Mouse (Mus musculus) spleen, adult 2 months (tissue): ENCODE measurements around the gene Dynlt1f. TPM values are rescaled to one million over a fixed set of nuclear protein-coding genes. Genes with fewer than 3 reads are reported as not detected.
"Not testable (repeated sequence)": the region's sequence is repeated elsewhere in the genome, so short reads cannot be mapped to it uniquely, and the experiment has no call there.

Source experiments
- DNase-seq, 2 experiments: peaks; one replicate each; pipeline versions ENCODE4 v3.0.0 to v3.0.0-alpha.2; 2012 to 2021; ENCODE audit warnings: low spot score in 2 of 2, low read depth in 1 of 2
- H3K27ac ChIP-seq: fragments of 200-500 bp; 2 replicates; pipeline ENCODE4 v1.5.1; 2012; ENCODE audit warnings: low read length, inconsistent platforms; ENCODE audit not compliant: insufficient read depth
- H3K27me3 ChIP-seq: fragments of 200-500 bp; 2 replicates; pipeline ENCODE4 v1.6.1; 2012; ENCODE audit warnings: mild to moderate bottlenecking, moderate library complexity, low read length, inconsistent platforms; ENCODE audit not compliant: control insufficient read depth, insufficient read depth
- H3K36me3 ChIP-seq: fragments of 200-500 bp; 2 replicates; pipeline ENCODE4 v1.6.1; 2012; ENCODE audit warnings: mild to moderate bottlenecking, low read length, inconsistent platforms; ENCODE audit not compliant: control insufficient read depth, insufficient read depth
- H3K4me1 ChIP-seq: fragments of 200-500 bp; 2 replicates; pipeline ENCODE4 v1.6.1; 2011; ENCODE audit warnings: inconsistent platforms; ENCODE audit not compliant: control insufficient read depth, insufficient read depth, insufficient read length
- H3K4me3 ChIP-seq: fragments of 200-500 bp; 2 replicates; pipeline ENCODE4 v1.5.1; 2011; ENCODE audit warnings: mild to moderate bottlenecking, inconsistent platforms; ENCODE audit not compliant: insufficient read depth, insufficient read length; ENCODE audit errors: extremely low read depth
- WGBS: fragments of 180-500 bp; shearing (Covaris S2); methylation state at CpG from one replicate; pipeline ENCODE4 v1.1.7; 2018; 5-methylcytosine and 5-hydroxymethylcytosine counted together
- polyA plus RNA-seq: library from polyadenylated mRNA; depleted of rRNA; stranded (reverse); fragments of >200 nt; gene quantifications from 2 replicates; pipeline ENCODE4 v1.2.3, GENCODE M21; 2012; rRNA removed

Dynlt1f gene
- polyA plus RNA-seq, 1 experiment = 41.8 TPM

DNA sequence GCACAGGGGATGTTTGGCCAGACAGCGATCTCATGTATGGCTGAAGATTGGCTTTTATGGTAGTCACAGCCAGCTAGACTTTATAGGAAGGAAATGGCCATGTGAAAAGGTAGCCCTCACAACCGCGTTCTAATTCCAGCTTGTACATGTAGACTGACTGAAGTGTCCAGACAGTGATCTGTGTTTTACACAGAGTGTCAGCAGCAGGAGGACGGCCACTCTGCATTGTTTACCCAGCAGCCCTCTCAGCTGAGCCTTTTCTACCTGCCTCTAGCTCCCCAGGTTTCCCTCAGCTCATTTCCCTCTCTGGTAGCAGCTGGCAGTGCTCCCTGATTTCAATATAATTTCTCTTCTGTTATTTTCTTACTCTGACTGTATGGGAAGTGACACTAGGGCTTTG lies 53.5 kb downstream of the Dynlt1f start:
- H3K4me3 ChIP-seq = not testable (repeated sequence)

DNA sequence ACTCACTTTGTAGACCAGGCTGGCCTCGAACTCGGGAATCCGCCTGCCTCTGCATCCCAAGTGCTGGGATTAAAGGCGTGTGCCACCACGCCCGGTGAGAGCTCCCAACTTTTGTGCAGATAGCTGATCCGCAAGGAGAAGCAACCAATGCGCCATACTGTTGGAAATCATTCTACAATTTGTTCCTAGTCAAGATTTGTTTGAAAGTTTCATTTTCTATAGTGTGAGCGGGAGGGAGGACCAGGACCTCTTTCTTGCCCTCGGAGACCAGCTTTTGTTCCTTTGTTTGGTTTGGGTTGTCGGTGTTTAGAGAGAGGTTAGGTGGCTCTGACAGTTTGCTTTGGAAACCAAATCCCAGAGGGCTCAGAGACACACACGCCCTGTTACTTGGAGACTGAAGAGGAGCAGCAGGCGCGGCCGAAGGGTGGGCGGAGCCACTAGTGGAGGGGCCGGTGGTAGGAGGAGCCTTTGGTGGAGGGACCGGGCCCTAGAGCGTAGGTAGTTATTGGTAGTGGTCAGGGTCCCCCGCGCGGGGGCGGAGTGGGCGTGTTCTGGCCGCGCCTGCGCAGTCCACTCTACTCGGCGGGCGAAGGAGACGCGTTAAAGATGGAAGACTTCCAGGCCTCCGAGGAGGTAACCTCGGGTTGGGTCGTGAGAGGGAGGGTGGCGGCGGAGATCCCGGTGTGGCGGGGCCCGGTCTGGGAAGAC lies 54.3 kb downstream of the Dynlt1f start, which contains the start of gene Dynlt1c:
Gene Dynlt1c (plus strand): TSS at position 468 of the 708 bp plus-strand sequence.
- 8% methylated on average over 32 of the region's 40 CpGs for WGBS
- Histone ChIP-seq H3K4me3 (peak within 1 kb of the TSS; percentile 64), H3K27ac (peak within 1 kb of the TSS; percentile 83)
- not testable (repeated sequence) for H3K4me1 ChIP-seq, H3K27me3 ChIP-seq, H3K36me3 ChIP-seq
- peak; percentile 69 to 75 for DNase-seq

More for the DNA sequence above, 53.5 kb downstream of the Dynlt1f start:
- WGBS = 2% methylated on average over 3 of the region's 4 CpGs
- H3K27me3 ChIP-seq, H3K36me3 ChIP-seq, DNase-seq, H3K27ac ChIP-seq, H3K4me1 ChIP-seq: not testable (repeated sequence)

- H3K4me3 ChIP-seq, H3K27ac ChIP-seq, H3K36me3 ChIP-seq, DNase-seq, H3K4me1 ChIP-seq, H3K27me3 ChIP-seq: not testable (repeated sequence)
- WGBS = 92% methylated on average over 6 of the region's 8 CpGs
Observed at GRCm38 (mm10) chr17:6600216-6600911, 55.3 kb downstream of the Dynlt1f start.

- H3K27ac ChIP-seq, H3K36me3 ChIP-seq, H3K27me3 ChIP-seq, H3K4me3 ChIP-seq, H3K4me1 ChIP-seq: not testable (repeated sequence)
- 47% methylated on average over 7 of the region's 7 CpGs for WGBS
- DNase-seq = peak in 1 of 2 experiments; percentile 14
Observed at GRCm38 (mm10) chr17:6598356-6598755, 57.3 kb downstream of the Dynlt1f start.

Other genes with a start within 250 kb of the Dynlt1f start
- 91.4 and 112 TPM in 2 replicates for gene Dynlt1b, start 225.8 kb downstream of the Dynlt1f start, polyA plus RNA-seq
- 12.2 and 14.2 TPM in 2 replicates for gene Dynlt1c, start 54.2 kb downstream of the Dynlt1f start, polyA plus RNA-seq
- 2.3 and 3.8 TPM in 2 replicates for gene Sytl3, start 3.2 kb upstream of the Dynlt1f start, polyA plus RNA-seq
- 63.0 and 73.5 TPM in 2 replicates for gene Ezr, start 126.9 kb upstream of the Dynlt1f start, polyA plus RNA-seq